Mouse (Mus musculus): ENCODE data around the gene Commd2. TPM values are rescaled to one million over a fixed set of nuclear protein-coding genes. Genes with fewer than 3 reads are reported as not detected.

The Commd2 gene
- total RNA-seq (2023; ENCODE audit: inconsistent age): 21.3 to 25.6 TPM (median 23.0 TPM) in 4 replicates

GRCm38 (mm10) chr3:57651231-57651864 is at the start of gene Commd2:
TSS of gene Commd2 (minus strand) at chr3:57651715.

GRCm38 (mm10) chr3:57692719-57693118 is 41.2 kb upstream of the Commd2 start, which contains the start of gene Ankub1:
TSS of gene Ankub1 (minus strand) at chr3:57692799.

Other genes starting within 250 kb of the Commd2 start
- not detected in 4 replicates for gene Tm4sf4, start 226.4 kb downstream of the Commd2 start, total RNA-seq (2023; ENCODE audit: inconsistent age)
- 0.12 TPM in 1 of 4 replicates, not detected in the others for gene Wwtr1, start 75.8 kb downstream of the Commd2 start, total RNA-seq (2023; ENCODE audit: inconsistent age)
- gene Ankub1, start 41.1 kb upstream of the Commd2 start, total RNA-seq (2023; ENCODE audit: inconsistent age): not detected in 4 replicates
- 64.3 to 95.4 TPM (median 75.3 TPM) in 4 replicates for gene Rnf13, start 84.3 kb upstream of the Commd2 start, total RNA-seq (2023; ENCODE audit: inconsistent age)
- 2.7 to 3.7 TPM (median 3.1 TPM) in 4 replicates for gene Pfn2, start 196.4 kb upstream of the Commd2 start, total RNA-seq (2023; ENCODE audit: inconsistent age)